Mouse (Mus musculus) bone marrow, adult 2 months (tissue): Measurements from ENCODE around the gene Ptgfrn. TPM values are rescaled to one million over a fixed set of nuclear protein-coding genes. Genes with fewer than 3 reads are reported as not detected.

Source experiments
- H3K27ac ChIP-seq: fragments of 200-500 bp; 2 replicates; pipeline ENCODE4 v1.5.1; 2012; ENCODE audit warnings: low read depth, mild to moderate bottlenecking, control low read depth, inconsistent platforms, low read length; ENCODE audit not compliant: control insufficient read depth, poor library complexity, insufficient read depth
- H3K4me1 ChIP-seq: fragments of 200-500 bp; 2 replicates; pipeline ENCODE4 v1.6.1; 2011; ENCODE audit warnings: low read length; ENCODE audit not compliant: control insufficient read depth, insufficient read depth
- H3K4me3 ChIP-seq: fragments of 200-500 bp; replicated peaks from 2 replicates; pipeline ENCODE3; 2011; ENCODE audit warnings: mild to moderate bottlenecking, low read depth, low read length, control low read depth; ENCODE audit not compliant: control insufficient read depth
- CTCF ChIP-seq: fragments of 200-500 bp; IDR thresholded peaks from 2 replicates; pipeline ENCODE4 v1.5.1; 2011; ENCODE audit warnings: low read length, control low read depth; ENCODE audit not compliant: control insufficient read depth, insufficient read depth
- POLR2A ChIP-seq: fragments of 200-500 bp; IDR thresholded peaks from 2 replicates; pipeline ENCODE4 v1.6.1; 2011; ENCODE audit warnings: low read depth, mild to moderate bottlenecking, control low read depth, low read length, borderline replicate concordance; ENCODE audit not compliant: control insufficient read depth
- WGBS: fragments of 180-500 bp; shearing (Covaris S2); methylation state at CpG from one replicate; pipeline ENCODE4 v1.1.7; 2018; 5-methylcytosine and 5-hydroxymethylcytosine counted together
- polyA plus RNA-seq: library from polyadenylated mRNA; stranded (reverse); fragments of >200 nt; gene quantifications from 2 replicates; pipeline ENCODE4 v1.2.4, GENCODE M21; 2011; ENCODE audit warnings: low replicate concordance; ENCODE audit not compliant: missing spikeins, insufficient read depth, insufficient read length

Gene Ptgfrn
- polyA plus RNA-seq, 1 experiment = 1.6 TPM

DNA sequence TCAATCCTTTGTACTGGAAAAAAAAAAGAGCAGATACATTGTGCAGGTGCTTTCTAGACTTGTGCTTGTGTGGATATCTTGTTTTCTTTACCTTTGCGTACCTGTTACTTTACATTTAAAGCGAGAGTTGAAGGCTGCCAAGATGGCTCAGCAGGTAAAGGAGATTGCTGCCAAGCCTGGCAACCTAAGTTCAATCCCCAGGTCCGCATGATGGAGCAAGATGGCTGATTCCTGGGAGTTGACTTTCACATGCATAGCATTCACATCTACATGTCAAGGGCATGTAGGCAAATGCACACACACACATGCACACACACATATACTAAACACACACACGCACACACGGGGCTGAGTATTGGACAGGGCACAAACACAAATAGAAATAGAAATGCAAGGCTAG lies 14.6 kb upstream of the Ptgfrn start:
- 89% methylated on average over 5 of the region's 5 CpGs for WGBS

GRCm38 (mm10) chr3:101122479-101122878 lies 12.4 kb upstream of the Ptgfrn start:
- 81% methylated on average over 3 of the region's 3 CpGs for WGBS
- TF ChIP-seq POLR2A (no peak), CTCF (no peak)
- Histone ChIP-seq H3K27ac (no peak overlapping the region), H3K4me1 (no peaks in the 10 kb centered on the region), H3K4me3 (no peak overlapping the region)

More for the DNA sequence above, 14.6 kb upstream of the Ptgfrn start:
- H3K27ac ChIP-seq = no peak overlapping the region
- H3K4me3 ChIP-seq = no peak overlapping the region
- TF ChIP-seq POLR2A = no peak
- TF ChIP-seq CTCF = no peak
- H3K4me1 ChIP-seq = no peaks in the 10 kb centered on the region

- H3K4me3 ChIP-seq = no peak overlapping the region
- H3K27ac ChIP-seq = no peak overlapping the region
- H3K4me1 ChIP-seq = no peaks in the 10 kb centered on the region
- TF ChIP-seq POLR2A (no peak), CTCF (no peak)
- 55% methylated on average over 11 of the region's 11 CpGs for WGBS
These were observed 7.7 kb upstream of the Ptgfrn start for GRCm38 (mm10) chr3:101117774-101118173.

GRCm38 (mm10) chr3:101117386-101117749 lies 7.3 kb upstream of the Ptgfrn start:
- WGBS = 67% methylated on average over 8 of the region's 8 CpGs
- no peak for TF ChIP-seq CTCF
- TF ChIP-seq POLR2A = no peak
- no peak overlapping the region for H3K4me3 ChIP-seq
- H3K27ac ChIP-seq = no peak overlapping the region
- H3K4me1 ChIP-seq = no peaks in the 10 kb centered on the region

- WGBS = 61% methylated on average over 25 of the region's 25 CpGs
- no peak overlapping the region for H3K27ac ChIP-seq
- H3K4me3 ChIP-seq = no peak overlapping the region
- no peak for TF ChIP-seq POLR2A
- TF ChIP-seq CTCF = no peak
- no peaks in the 10 kb centered on the region for H3K4me1 ChIP-seq
These were observed 6.6 kb upstream of the Ptgfrn start for GRCm38 (mm10) chr3:101116431-101117385.

GRCm38 (mm10) chr3:101112518-101112894 lies 2.4 kb upstream of the Ptgfrn start:
- no peaks in the 10 kb centered on the region; the same call in 1 of the 2 replicates for H3K4me1 ChIP-seq
- H3K4me3 ChIP-seq = no peak overlapping the region
- 86% methylated on average over 5 of the region's 5 CpGs for WGBS
- H3K27ac ChIP-seq = no peak overlapping the region
- no peak for TF ChIP-seq CTCF
- TF ChIP-seq POLR2A = no peak

DNA sequence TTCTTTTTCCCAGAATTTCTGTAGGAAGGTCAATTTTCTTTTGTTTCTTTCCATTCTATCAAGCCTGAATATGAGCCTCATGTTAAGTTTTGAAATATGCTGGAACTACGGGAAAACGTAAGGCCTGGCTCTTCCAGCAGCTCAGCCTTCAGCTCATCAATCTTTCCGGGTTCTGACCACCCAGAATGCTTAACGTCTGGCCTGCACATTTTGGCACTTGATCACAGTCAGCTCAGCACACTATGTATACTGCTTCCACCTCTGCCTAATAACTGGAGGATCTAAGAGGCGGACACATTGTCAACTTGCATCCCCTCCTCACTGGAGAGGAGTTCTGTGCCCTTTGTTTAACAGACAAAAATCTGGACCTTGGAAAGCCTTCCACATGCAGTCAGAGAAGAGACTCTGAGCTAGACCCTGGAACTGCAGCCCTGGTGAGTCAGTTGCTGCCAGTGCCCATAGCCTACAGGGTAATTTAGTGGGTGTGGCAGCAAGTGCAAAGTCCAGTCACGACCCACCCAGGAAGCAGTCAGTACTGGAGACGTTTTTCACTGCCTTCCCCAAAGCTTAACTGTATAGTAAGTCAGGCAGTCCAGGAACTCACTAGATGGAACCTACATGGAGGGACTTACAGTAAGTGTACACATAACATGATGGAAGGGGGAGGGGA lies 1.9 kb upstream of the Ptgfrn start:
- Histone ChIP-seq H3K4me1 (no peaks in the 10 kb centered on the region; the same call in 1 of the 2 replicates), H3K27ac (no peak overlapping the region), H3K4me3 (no peak overlapping the region)
- 58% methylated on average over 7 of the region's 7 CpGs for WGBS
- TF ChIP-seq POLR2A = no peak
- no peak for TF ChIP-seq CTCF

DNA sequence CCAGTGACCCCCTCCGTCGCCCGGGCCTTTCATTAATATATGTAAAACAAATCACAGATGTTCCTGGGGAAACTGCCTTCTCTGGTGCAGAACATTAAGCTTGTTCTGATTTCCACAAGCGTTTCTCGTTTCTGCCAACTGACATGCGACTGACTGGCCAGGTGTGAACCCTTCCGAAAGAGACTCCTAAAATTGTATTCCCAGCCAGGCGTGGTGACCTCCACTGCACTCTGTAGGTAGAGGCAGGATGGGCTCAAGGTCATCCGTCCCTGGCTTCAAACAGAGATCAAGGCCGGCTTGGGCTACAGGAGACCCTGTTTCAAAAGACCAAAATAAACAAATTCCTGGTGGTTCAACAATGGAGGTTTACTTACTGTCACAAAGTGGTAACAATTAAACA lies 1.2 kb upstream of the Ptgfrn start:
- Histone ChIP-seq H3K4me1 (no peaks in the 10 kb centered on the region; the same call in 1 of the 2 replicates), H3K4me3 (no peak overlapping the region), H3K27ac (no peak overlapping the region)
- TF ChIP-seq POLR2A (no peak), CTCF (no peak)
- 81% methylated on average over 10 of the region's 10 CpGs for WGBS
